Mouse (Mus musculus) C2C12 (cell line): ENCODE data around the gene Dnajc30.

ENCODE experiments used
- CEBPB ChIP-seq: IDR thresholded peaks from one replicate; pipeline ENCODE4 v1.6.1; 2011; ENCODE audit warnings: low read depth, mild to moderate bottlenecking, control low read depth, moderate library complexity
- CTCF ChIP-seq: IDR thresholded peaks from one replicate; pipeline ENCODE4 v1.5.1; 2011; ENCODE audit not compliant: control insufficient read depth, insufficient read depth, insufficient read length
- MAX ChIP-seq: IDR thresholded peaks from one replicate; pipeline ENCODE4 v1.6.1; 2011; ENCODE audit warnings: mild to moderate bottlenecking, control low read depth
- MYOD1 ChIP-seq: IDR thresholded peaks from one replicate; pipeline ENCODE4 v1.6.1; 2011; ENCODE audit warnings: low read depth; ENCODE audit not compliant: control insufficient read depth, insufficient read length
- MYOG ChIP-seq: IDR thresholded peaks from one replicate; pipeline ENCODE4 v1.6.1; 2011; ENCODE audit not compliant: control insufficient read depth, insufficient read length; ENCODE audit errors: extremely low read depth
- USF1 ChIP-seq: IDR thresholded peaks from one replicate; pipeline ENCODE4 v1.6.1; 2011; ENCODE audit warnings: low read depth, mild to moderate bottlenecking, control low read depth, moderate library complexity

GRCm38 (mm10) chr5:135076368-135076767 is 12.4 kb downstream of the Dnajc30 start:
- TF ChIP-seq CTCF: no peak
- no peak for TF ChIP-seq USF1
- TF ChIP-seq MYOG: no peak
- no peak for TF ChIP-seq CEBPB
- no peak for TF ChIP-seq MYOD1
- TF ChIP-seq MAX: no peak
